Mouse (Mus musculus) layer of hippocampus, postnatal 14 days (tissue): ENCODE measurements at regions not wholly inside any gene's neighbourhood (a gene's known extent, or its start where the extent isn't known, plus 50 kb on each side); places are given as distances from the start of the nearest gene placed in this dataset.

Experiments
- DNase-seq, 2 experiments: peaks; one replicate each; pipeline ENCODE4 v3.0.0; 2021 to 2022; ENCODE audit warnings: low spot score in 2 of 2, mixed read lengths in 1 of 2

GRCm38 (mm10) chr10:51287852-51288251 lies 192.6 kb upstream of the Gm49339 start:
- no peak for DNase-seq

- no peak for DNase-seq
These were observed 188.8 kb upstream of the Gm49339 start for GRCm38 (mm10) chr10:51291412-51292207.

- no peak for DNase-seq
These were observed 167.6 kb upstream of the Gm49339 start for GRCm38 (mm10) chr10:51312814-51313213.

- no peak for DNase-seq
These were observed 160.2 kb upstream of the Gm49339 start for GRCm38 (mm10) chr10:51320207-51320606.

DNA sequence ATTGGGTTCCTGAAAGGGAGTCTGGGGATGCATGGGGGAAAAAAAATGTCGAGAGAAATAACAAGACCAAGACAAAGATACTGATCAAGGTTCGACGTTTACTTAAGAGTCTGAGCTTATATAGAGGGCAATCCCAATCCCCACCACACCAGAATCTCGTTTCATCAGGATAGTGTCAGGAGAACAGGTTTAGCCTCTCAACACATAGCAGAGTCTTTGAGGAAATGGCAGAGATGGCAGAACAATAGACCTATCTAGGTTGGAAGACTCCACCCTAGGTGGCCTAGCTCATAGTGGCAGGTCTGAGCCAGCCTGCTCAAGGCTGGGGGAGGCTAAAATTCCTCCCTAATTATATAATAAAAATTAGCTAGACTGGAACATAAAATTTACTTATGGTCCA lies 151.6 kb upstream of the Gm49339 start:
- DNase-seq: no peak

DNA sequence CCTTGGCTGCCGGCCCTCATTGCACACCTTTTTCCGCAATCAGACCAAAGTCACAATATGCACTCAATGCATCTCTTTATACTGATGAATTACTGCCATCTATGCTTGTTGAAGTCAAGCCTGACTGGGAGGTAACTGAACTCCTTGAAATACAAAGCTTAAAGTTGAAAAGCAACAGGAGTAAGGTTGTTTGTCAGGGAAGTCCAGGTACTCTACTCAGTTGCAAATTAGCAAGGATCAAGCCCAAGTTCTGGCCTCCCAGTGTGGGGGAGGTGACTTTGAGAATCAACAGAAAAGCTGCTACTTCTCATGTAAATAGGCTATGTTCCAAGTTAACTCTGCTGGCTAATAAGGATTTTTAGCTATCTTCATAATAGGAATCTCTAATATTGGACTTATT lies 151.0 kb upstream of the Gm49339 start:
- no peak for DNase-seq
